Mouse (Mus musculus) megakaryocyte, embryonic 14.5 days (primary cell): ENCODE measurements around the gene Tceal9. TPM values are rescaled to one million over a fixed set of nuclear protein-coding genes. Genes with fewer than 3 reads are reported as not detected.
"Not testable (repeated sequence)": the region's sequence is repeated elsewhere in the genome, so short reads cannot be mapped to it uniquely, and the experiment has no call there.

Experiments
- H3K27me3 ChIP-seq: replicated peaks from 2 replicates; pipeline ENCODE3; 2012; ENCODE audit warnings: inconsistent platforms
- H3K36me3 ChIP-seq: replicated peaks from 2 replicates; pipeline ENCODE3; 2012; ENCODE audit warnings: low read length, inconsistent platforms, mixed read lengths
- H3K4me1 ChIP-seq: 2 replicates; pipeline ENCODE4 v1.6.1; 2012; ENCODE audit warnings: inconsistent platforms
- H3K4me3 ChIP-seq: replicated peaks from 2 replicates; pipeline ENCODE3; 2012; ENCODE audit warnings: moderate library complexity, mild to moderate bottlenecking, inconsistent platforms
- H3K9me3 ChIP-seq: 2 replicates; pipeline ENCODE4 v1.6.1; 2012; ENCODE audit warnings: inconsistent platforms
- FLI1 ChIP-seq: IDR thresholded peaks from 2 replicates; pipeline ENCODE4 v1.6.1; 2012; ENCODE audit warnings: low read length, inconsistent platforms, mixed read lengths
- GATA1 ChIP-seq: IDR thresholded peaks from 3 replicates; pipeline ENCODE4 v1.6.1; 2012; ENCODE audit warnings: mixed read lengths, low read length, inconsistent platforms, borderline replicate concordance
- polyA plus RNA-seq: library from polyadenylated mRNA; stranded (reverse); fragments of >175 nt; gene quantifications from 2 replicates; pipeline ENCODE4 v1.2.3, GENCODE M21; 2012; ENCODE audit warnings: low replicate concordance; ENCODE audit not compliant: insufficient read depth

The Tceal9 gene
- polyA plus RNA-seq, result 4.2 and 79.7 TPM in 2 replicates

DNA sequence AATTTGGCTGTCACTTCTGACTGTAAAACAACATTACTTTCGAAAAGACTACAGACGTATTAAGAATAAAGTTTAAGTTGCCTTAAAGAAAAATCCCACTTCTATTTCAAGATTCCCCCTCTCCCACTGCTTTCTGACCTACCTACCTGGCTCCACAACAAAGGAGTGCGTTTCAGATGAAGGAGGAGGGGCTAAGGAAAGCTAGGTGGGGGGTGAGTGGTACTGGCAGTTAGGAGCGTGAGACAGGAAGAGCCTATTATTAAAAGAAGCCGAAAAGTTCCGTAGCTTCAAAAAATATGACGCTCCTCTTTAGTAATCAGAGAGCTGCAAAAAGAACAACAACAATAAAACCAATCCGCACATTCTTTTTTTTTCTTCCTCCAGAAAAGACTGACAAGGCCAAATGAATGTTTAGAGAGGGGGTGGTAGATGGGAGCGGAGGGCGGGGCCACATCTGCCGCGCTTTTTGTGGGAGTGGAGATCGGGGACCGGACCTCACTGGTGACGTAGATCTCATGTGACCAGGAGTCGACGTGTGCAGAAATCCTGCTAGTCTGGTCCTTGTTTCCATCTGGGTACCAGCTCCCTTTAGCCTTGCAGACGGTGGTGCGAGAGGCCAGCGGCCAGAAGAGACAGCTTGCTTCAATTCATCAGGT, at the start of gene Tceal9:
Gene Tceal9 (plus strand): TSS at position 506 of the 656 bp plus-strand sequence.
- no peaks in the 10 kb centered on the region for H3K9me3 ChIP-seq
- peak within 1 kb of the TSS; percentile 92 for H3K4me3 ChIP-seq
- no peaks in the 10 kb centered on the region; the same call in 1 of the 2 replicates for H3K4me1 ChIP-seq
- no peak for TF ChIP-seq GATA1
- no peak for TF ChIP-seq FLI1
- H3K27me3 ChIP-seq, result peaks cover 3% of the 10 kb centered on the region
- H3K36me3 ChIP-seq, result peaks cover 8% of the 10 kb centered on the region

- TF ChIP-seq GATA1 (no peak), FLI1 (no peak)
- peaks cover 3% of the 10 kb centered on the region; the same call in 1 of the 2 replicates for H3K9me3 ChIP-seq
- H3K4me3 ChIP-seq, result no peak overlapping the region
- peaks cover 6% of the 10 kb centered on the region for H3K27me3 ChIP-seq
- no peaks in the 10 kb centered on the region for H3K36me3 ChIP-seq
- no peaks in the 10 kb centered on the region for H3K4me1 ChIP-seq
Observed at GRCm38 (mm10) chrX:136195193-136195944, 49.5 kb upstream of the Tceal9 start.

DNA sequence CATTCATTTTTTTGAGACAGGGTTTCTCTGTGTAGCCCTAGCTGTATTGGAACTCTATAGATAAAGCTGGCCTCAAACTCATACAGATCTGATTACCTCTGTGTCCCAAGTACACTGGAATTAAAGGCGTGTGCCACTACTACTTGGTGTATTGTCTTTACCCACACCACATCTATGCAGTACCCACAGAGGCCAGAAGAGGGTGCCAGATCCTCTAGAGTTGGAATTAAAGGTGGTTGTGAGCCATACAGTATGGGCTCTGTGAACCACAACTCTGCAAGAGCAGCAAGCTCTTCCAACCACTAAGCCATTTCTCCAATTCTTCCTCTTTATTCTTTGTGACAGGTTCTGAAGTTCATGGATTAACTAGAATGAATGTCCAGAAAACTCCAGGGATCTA, 48.0 kb upstream of the Tceal9 start:
- peaks cover 3% of the 10 kb centered on the region; the same call in 1 of the 2 replicates for H3K9me3 ChIP-seq
- TF ChIP-seq GATA1, result no peak
- no peak for TF ChIP-seq FLI1
- H3K4me3 ChIP-seq, result no peak overlapping the region
- H3K27me3 ChIP-seq, result peaks cover 4% of the 10 kb centered on the region
- no peaks in the 10 kb centered on the region for H3K36me3 ChIP-seq
- no peaks in the 10 kb centered on the region for H3K4me1 ChIP-seq

DNA sequence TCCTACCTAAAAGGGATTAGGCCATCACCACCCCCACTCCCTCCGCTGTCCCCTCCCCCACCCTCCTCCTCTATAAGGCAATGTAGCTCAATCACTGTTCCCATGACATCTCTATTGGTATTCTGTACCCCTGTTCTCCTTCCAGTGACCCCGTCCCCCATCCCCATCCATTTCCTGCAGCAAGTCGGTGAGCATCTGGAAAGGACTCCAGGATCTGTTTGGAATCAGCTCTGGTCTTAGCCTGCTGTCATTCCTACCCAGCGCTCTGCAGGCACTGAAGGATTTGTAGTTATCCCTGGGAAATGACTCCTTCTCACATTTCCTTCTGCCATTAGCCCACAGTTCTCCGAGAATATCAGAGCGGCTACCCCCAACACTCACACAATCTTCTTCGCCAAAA, 41.6 kb upstream of the Tceal9 start:
- no peaks in the 10 kb centered on the region for H3K4me1 ChIP-seq
- no peaks in the 10 kb centered on the region for H3K36me3 ChIP-seq
- TF ChIP-seq GATA1 (no peak), FLI1 (no peak)
- no peaks in the 10 kb centered on the region for H3K9me3 ChIP-seq
- H3K27me3 ChIP-seq, result peaks cover 12% of the 10 kb centered on the region
- no peak overlapping the region for H3K4me3 ChIP-seq

- peaks cover 12% of the 10 kb centered on the region for H3K27me3 ChIP-seq
- H3K4me1 ChIP-seq, result no peaks in the 10 kb centered on the region
- H3K36me3 ChIP-seq, result no peaks in the 10 kb centered on the region
- H3K4me3 ChIP-seq, result no peak within 1 kb of the TSS
- no peaks in the 10 kb centered on the region for H3K9me3 ChIP-seq
- TF ChIP-seq FLI1 (no peak), GATA1 (no peak)
Observed at GRCm38 (mm10) chrX:136203664-136204066, 41.2 kb upstream of the Tceal9 start, which contains the start of gene Tceal5. TSS of gene Tceal5 (minus strand) at chrX:136203876.

GRCm38 (mm10) chrX:136204406-136204805, 40.5 kb upstream of the Tceal9 start:
- Histone ChIP-seq H3K27me3 (peaks cover 14% of the 10 kb centered on the region), H3K4me3 (no peak overlapping the region), H3K36me3 (no peaks in the 10 kb centered on the region), H3K4me1 (no peaks in the 10 kb centered on the region), H3K9me3 (no peaks in the 10 kb centered on the region)
- TF ChIP-seq GATA1 (no peak), FLI1 (no peak)

- Histone ChIP-seq H3K4me1 (no peaks in the 10 kb centered on the region), H3K27me3 (peaks cover 11% of the 10 kb centered on the region), H3K9me3 (no peaks in the 10 kb centered on the region), H3K4me3 (no peak overlapping the region), H3K36me3 (no peaks in the 10 kb centered on the region)
- no peak for TF ChIP-seq GATA1
- no peak for TF ChIP-seq FLI1
Observed at GRCm38 (mm10) chrX:136213396-136213795, 31.5 kb upstream of the Tceal9 start.

DNA sequence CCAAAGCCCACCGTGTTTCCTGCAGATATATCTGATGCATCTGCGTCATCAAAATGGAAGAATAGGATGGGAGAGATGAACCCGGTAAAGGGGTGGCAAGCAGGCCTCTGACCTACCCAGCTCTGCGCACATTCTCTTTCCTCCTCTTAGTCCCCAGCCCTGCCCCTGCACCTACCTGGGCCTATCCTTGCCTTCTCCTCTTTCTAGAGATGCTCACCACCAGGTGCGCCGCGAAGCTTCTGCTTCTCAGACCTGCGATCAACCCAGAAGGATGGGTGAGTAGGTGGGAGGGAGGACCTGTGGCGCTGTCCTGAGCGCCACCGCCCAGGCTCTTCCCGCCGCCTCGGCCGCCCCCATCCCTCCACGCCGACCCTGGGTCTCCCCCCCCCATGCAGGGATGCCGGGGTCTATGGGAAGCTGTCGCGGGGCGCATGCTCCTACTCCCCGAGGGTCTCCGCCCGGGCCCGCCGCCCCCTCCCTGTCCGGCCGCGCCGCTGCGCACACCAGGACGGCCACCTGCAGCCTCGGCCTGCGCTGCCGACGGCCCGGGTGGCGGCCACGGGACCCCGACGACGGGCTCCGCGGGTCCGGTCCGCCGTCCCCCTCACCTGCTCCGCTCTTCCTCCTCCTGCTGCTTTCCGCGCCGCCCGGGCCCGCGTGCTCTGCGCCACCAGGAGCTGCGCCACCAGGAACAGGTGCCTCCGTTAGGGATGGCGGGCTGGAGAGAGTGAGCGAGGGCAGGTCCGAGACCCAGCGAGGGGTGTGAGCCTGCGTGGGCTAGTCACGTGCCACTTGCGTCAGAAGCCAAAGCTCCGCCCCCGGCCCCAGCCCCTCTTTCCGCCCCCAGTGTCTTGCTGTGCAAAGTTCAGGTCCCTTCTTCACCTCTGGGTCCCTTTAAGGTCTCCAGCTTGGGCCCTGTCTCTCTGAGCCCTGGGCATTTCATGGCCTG, 29.9 kb upstream of the Tceal9 start, which contains the start of the genes Tceal7 and Bex1:
Gene Tceal7 (plus strand): TSS at position 51 of the 949 bp plus-strand sequence.
Gene Bex1 (minus strand): TSS at position 785 of the 949 bp plus-strand sequence.
- H3K9me3 ChIP-seq, H3K4me1 ChIP-seq, H3K36me3 ChIP-seq, H3K4me3 ChIP-seq: not testable (repeated sequence)
- peaks cover 13% of the 10 kb centered on the region for H3K27me3 ChIP-seq

DNA sequence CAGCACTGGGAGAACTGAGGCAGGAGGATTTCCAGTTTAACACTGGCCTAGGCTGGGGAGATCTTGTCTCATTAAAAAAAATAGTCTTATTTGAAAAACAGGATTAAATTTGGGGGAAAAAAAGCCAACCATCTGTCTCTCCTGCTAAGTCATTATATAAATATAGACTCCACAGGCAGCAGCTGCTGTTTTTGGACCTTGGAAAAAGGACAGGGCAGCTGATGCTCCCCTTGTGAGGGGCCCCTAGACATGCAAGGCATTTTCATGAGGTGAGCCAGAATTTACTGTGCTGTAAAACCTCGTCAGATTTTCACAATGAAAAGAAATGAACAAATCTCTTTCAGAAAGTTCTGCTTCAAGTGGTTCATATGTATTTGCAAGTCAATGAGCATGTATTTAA, 28.6 kb upstream of the Tceal9 start:
- TF ChIP-seq FLI1 (no peak), GATA1 (no peak)
- Histone ChIP-seq H3K4me1 (no peaks in the 10 kb centered on the region), H3K27me3 (peaks cover 17% of the 10 kb centered on the region), H3K36me3 (no peaks in the 10 kb centered on the region), H3K9me3 (no peaks in the 10 kb centered on the region), H3K4me3 (no peak overlapping the region)

DNA sequence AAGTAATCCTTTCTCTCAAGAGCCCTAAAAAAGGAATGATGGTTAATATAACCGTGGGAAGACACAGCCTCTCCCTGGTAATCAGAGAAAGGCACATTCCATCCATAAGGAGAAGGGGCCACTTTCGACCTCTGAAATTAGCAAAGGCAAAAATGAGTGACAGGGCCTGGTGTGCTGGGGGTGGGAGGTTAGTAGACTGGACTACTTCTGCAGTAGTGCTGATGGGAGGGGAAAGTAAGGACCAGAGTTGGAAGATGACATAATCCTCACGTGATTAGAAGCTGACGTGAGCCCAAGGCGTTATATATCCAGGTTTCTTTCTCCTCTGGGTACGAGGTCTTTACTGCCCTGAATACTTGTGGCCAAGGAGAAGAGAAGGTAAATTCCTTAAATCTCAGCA, 21.2 kb upstream of the Tceal9 start:
- Histone ChIP-seq H3K9me3 (no peaks in the 10 kb centered on the region), H3K27me3 (peaks cover 17% of the 10 kb centered on the region), H3K4me1 (no peaks in the 10 kb centered on the region), H3K4me3 (no peak overlapping the region), H3K36me3 (no peaks in the 10 kb centered on the region)
- no peak for TF ChIP-seq FLI1
- TF ChIP-seq GATA1, result no peak
